Mouse (Mus musculus) liver, adult 2 months (tissue): ENCODE data around the gene Lhx2.

ENCODE experiments used
- CTCF ChIP-seq: fragments of 200-500 bp; IDR thresholded peaks from 2 replicates; pipeline ENCODE4 v1.5.1; 2011; ENCODE audit warnings: low read depth, low read length, control low read depth
- POLR2A ChIP-seq: fragments of 200-500 bp; IDR thresholded peaks from 2 replicates; pipeline ENCODE4 v1.6.1; 2011; ENCODE audit warnings: low read length, control low read depth; ENCODE audit not compliant: insufficient read depth; ENCODE audit errors: extremely low read depth

GRCm38 (mm10) chr2:38377254-38377653 lies 38.2 kb downstream of the Lhx2 start:
- TF ChIP-seq CTCF (no peak), POLR2A (no peak)
